Mouse (Mus musculus): Measurements from ENCODE around the gene Rufy4. TPM values are rescaled to one million over a fixed set of nuclear protein-coding genes. Genes with fewer than 3 reads are reported as not detected.
"Not testable (repeated sequence)": the region's sequence is repeated elsewhere in the genome, so short reads cannot be mapped to it uniquely, and the experiment has no call there.

The Rufy4 gene
- polyA plus RNA-seq, 1 experiment from 2014 or later = 0.12 TPM

GRCm38 (mm10) chr1:74155435-74156012 lies 30.2 kb downstream of the Rufy4 start:
- H3K9me3 ChIP-seq (ENCODE audit: control insufficient read depth, low read length) = no peaks in the 10 kb centered on the region
- H3K4me1 ChIP-seq (ENCODE audit: control insufficient read depth, insufficient read depth, low read length) = no peaks in the 10 kb centered on the region
- no peak overlapping the region for H3K9ac ChIP-seq (ENCODE audit: low read depth, low read length)
- ATAC-seq = no peak
- no peaks in the 10 kb centered on the region for H3K36me3 ChIP-seq (ENCODE audit: control insufficient read depth, insufficient read depth, low read length)
- WGBS = 85% methylated on average over 6 of the region's 6 CpGs
- H3K27me3 ChIP-seq (replicated peaks; ENCODE audit: control insufficient read depth, insufficient read depth, low read length) = no peaks in the 10 kb centered on the region
- no peak overlapping the region for H3K27ac ChIP-seq (ENCODE audit: low read length)
- no peak overlapping the region for H3K4me2 ChIP-seq (ENCODE audit: low read depth, low read length)
- H3K4me3 ChIP-seq (ENCODE audit: low read length) = no peak overlapping the region

DNA sequence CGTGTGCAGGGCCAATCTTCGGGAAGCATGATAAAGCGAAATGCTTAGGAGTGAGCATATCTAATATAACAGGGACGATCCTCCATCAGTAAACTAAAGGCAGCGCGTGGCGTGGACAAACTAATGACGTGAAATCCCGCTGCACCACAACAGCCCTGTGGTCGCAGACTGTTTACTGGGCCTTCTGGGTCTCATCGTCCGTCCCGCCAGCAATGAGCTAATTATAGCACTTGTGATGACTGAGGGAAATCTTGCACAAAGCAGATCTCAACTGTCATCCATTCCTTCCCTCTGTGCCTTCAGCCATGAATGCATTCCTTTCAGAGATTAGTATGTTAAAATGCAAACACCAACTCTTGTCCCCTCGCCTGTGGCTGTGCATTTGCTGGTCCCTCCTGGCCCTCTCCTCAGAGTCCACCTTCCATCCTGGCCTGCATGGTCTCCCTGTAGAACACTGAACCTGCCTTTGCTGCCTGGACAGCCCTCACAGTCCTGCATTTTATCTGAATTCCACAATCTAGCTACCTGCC lies 31.1 kb downstream of the Rufy4 start:
- 64% methylated on average over 14 of the region's 14 CpGs for WGBS
- Histone ChIP-seq H3K36me3 (ENCODE audit: control insufficient read depth, insufficient read depth, low read length) (no peaks in the 10 kb centered on the region), H3K9ac (ENCODE audit: low read depth, low read length) (no peak overlapping the region), H3K4me2 (ENCODE audit: low read depth, low read length) (no peak overlapping the region), H3K4me1 (ENCODE audit: control insufficient read depth, insufficient read depth, low read length) (no peaks in the 10 kb centered on the region), H3K4me3 (ENCODE audit: low read length) (no peak overlapping the region), H3K27me3 (replicated peaks; ENCODE audit: control insufficient read depth, insufficient read depth, low read length) (no peaks in the 10 kb centered on the region), H3K27ac (ENCODE audit: low read length) (no peak overlapping the region), H3K9me3 (ENCODE audit: control insufficient read depth, low read length) (no peaks in the 10 kb centered on the region)
- no peak for ATAC-seq

- H3K27me3 ChIP-seq (replicated peaks; ENCODE audit: control insufficient read depth, insufficient read depth, low read length); ATAC-seq; H3K4me3 ChIP-seq (ENCODE audit: low read length); H3K9me3 ChIP-seq (ENCODE audit: control insufficient read depth, low read length); H3K9ac ChIP-seq (ENCODE audit: low read depth, low read length); H3K4me2 ChIP-seq (ENCODE audit: low read depth, low read length); H3K27ac ChIP-seq (ENCODE audit: low read length); H3K4me1 ChIP-seq (ENCODE audit: control insufficient read depth, insufficient read depth, low read length); H3K36me3 ChIP-seq (ENCODE audit: control insufficient read depth, insufficient read depth, low read length): not testable (repeated sequence)
- WGBS = 80% methylated on average over 4 of the region's 5 CpGs
Measured at GRCm38 (mm10) chr1:74159613-74160012, 34.3 kb downstream of the Rufy4 start.

DNA sequence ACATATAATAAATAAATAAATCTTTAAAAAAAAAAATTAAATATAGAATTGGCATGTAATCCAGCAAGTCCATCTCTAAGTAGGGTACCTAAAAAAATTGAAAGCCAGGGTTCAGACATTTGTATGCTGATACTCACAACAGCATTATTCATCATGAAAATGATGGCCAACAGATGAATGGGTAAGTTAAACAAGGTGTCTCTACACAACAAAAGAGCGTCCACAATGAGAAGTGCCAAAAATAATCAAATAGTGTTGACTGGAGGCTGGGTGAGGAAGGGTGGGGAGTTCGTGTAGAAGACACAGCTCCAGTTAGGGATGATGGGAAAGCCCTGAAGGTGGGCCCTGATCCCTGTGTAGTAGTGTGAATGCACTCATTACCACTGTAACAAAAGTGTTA lies 34.7 kb downstream of the Rufy4 start:
- H3K4me3 ChIP-seq (ENCODE audit: low read length) = no peak overlapping the region
- H3K4me1 ChIP-seq (ENCODE audit: control insufficient read depth, insufficient read depth, low read length) = no peaks in the 10 kb centered on the region
- no peaks in the 10 kb centered on the region for H3K36me3 ChIP-seq (ENCODE audit: control insufficient read depth, insufficient read depth, low read length)
- no peak overlapping the region for H3K9ac ChIP-seq (ENCODE audit: low read depth, low read length)
- H3K4me2 ChIP-seq (ENCODE audit: low read depth, low read length) = no peak overlapping the region
- 66% methylated on average over 2 of the region's 2 CpGs for WGBS
- H3K27ac ChIP-seq (ENCODE audit: low read length) = no peak overlapping the region
- no peaks in the 10 kb centered on the region for H3K27me3 ChIP-seq (replicated peaks; ENCODE audit: control insufficient read depth, insufficient read depth, low read length)
- ATAC-seq = no peak
- no peaks in the 10 kb centered on the region for H3K9me3 ChIP-seq (ENCODE audit: control insufficient read depth, low read length)

GRCm38 (mm10) chr1:74167136-74167535 lies 41.8 kb downstream of the Rufy4 start:
- H3K4me3 ChIP-seq (ENCODE audit: low read length) = no peak overlapping the region
- no peaks in the 10 kb centered on the region for H3K36me3 ChIP-seq (ENCODE audit: control insufficient read depth, insufficient read depth, low read length)
- H3K4me1 ChIP-seq (ENCODE audit: control insufficient read depth, insufficient read depth, low read length) = no peaks in the 10 kb centered on the region
- no peaks in the 10 kb centered on the region for H3K27me3 ChIP-seq (replicated peaks; ENCODE audit: control insufficient read depth, insufficient read depth, low read length)
- no peak overlapping the region for H3K27ac ChIP-seq (ENCODE audit: low read length)
- 82% methylated on average over 5 of the region's 5 CpGs for WGBS
- H3K4me2 ChIP-seq (ENCODE audit: low read depth, low read length) = no peak overlapping the region
- ATAC-seq = no peak
- no peaks in the 10 kb centered on the region for H3K9me3 ChIP-seq (ENCODE audit: control insufficient read depth, low read length)
- no peak overlapping the region for H3K9ac ChIP-seq (ENCODE audit: low read depth, low read length)

- WGBS = 85% methylated on average over 3 of the region's 3 CpGs
- Histone ChIP-seq H3K4me3 (ENCODE audit: low read length) (no peak overlapping the region), H3K9me3 (ENCODE audit: control insufficient read depth, low read length) (no peaks in the 10 kb centered on the region), H3K9ac (ENCODE audit: low read depth, low read length) (no peak overlapping the region), H3K4me2 (ENCODE audit: low read depth, low read length) (no peak overlapping the region), H3K27ac (ENCODE audit: low read length) (no peak overlapping the region), H3K27me3 (replicated peaks; ENCODE audit: control insufficient read depth, insufficient read depth, low read length) (no peaks in the 10 kb centered on the region), H3K4me1 (ENCODE audit: control insufficient read depth, insufficient read depth, low read length) (no peaks in the 10 kb centered on the region), H3K36me3 (ENCODE audit: control insufficient read depth, insufficient read depth, low read length) (no peaks in the 10 kb centered on the region)
- no peak for ATAC-seq
Measured at GRCm38 (mm10) chr1:74169721-74170120, 44.4 kb downstream of the Rufy4 start.

- H3K27ac ChIP-seq (ENCODE audit: low read length) = no peak overlapping the region
- H3K36me3 ChIP-seq (ENCODE audit: control insufficient read depth, insufficient read depth, low read length) = no peaks in the 10 kb centered on the region
- no peaks in the 10 kb centered on the region for H3K27me3 ChIP-seq (replicated peaks; ENCODE audit: control insufficient read depth, insufficient read depth, low read length)
- H3K9me3 ChIP-seq (ENCODE audit: control insufficient read depth, low read length) = no peaks in the 10 kb centered on the region
- no peak overlapping the region for H3K4me2 ChIP-seq (ENCODE audit: low read depth, low read length)
- peaks cover 3% of the 10 kb centered on the region; the same call in 1 of the 2 replicates for H3K4me1 ChIP-seq (ENCODE audit: control insufficient read depth, insufficient read depth, low read length)
- no peak for ATAC-seq
- no peak overlapping the region for H3K9ac ChIP-seq (ENCODE audit: low read depth, low read length)
- WGBS = 80% methylated on average over 3 of the region's 3 CpGs
- H3K4me3 ChIP-seq (ENCODE audit: low read length) = no peak overlapping the region
Measured at GRCm38 (mm10) chr1:74172722-74173121, 47.4 kb downstream of the Rufy4 start.

- Histone ChIP-seq H3K9me3 (ENCODE audit: control insufficient read depth, low read length) (no peaks in the 10 kb centered on the region), H3K36me3 (ENCODE audit: control insufficient read depth, insufficient read depth, low read length) (no peaks in the 10 kb centered on the region), H3K27ac (ENCODE audit: low read length) (no peak overlapping the region), H3K4me2 (ENCODE audit: low read depth, low read length) (no peak overlapping the region), H3K4me1 (ENCODE audit: control insufficient read depth, insufficient read depth, low read length) (peaks cover 3% of the 10 kb centered on the region; the same call in 1 of the 2 replicates), H3K4me3 (ENCODE audit: low read length) (no peak overlapping the region), H3K27me3 (replicated peaks; ENCODE audit: control insufficient read depth, insufficient read depth, low read length) (no peaks in the 10 kb centered on the region), H3K9ac (ENCODE audit: low read depth, low read length) (no peak overlapping the region)
- no peak for ATAC-seq
- WGBS = 42% methylated on average over 4 of the region's 4 CpGs
Measured at GRCm38 (mm10) chr1:74175731-74176130, 50.4 kb downstream of the Rufy4 start.

- H3K27me3 ChIP-seq (replicated peaks; ENCODE audit: control insufficient read depth, insufficient read depth, low read length) = no peaks in the 10 kb centered on the region
- no peak overlapping the region for H3K27ac ChIP-seq (ENCODE audit: low read length)
- no peaks in the 10 kb centered on the region for H3K9me3 ChIP-seq (ENCODE audit: control insufficient read depth, low read length)
- no peak overlapping the region for H3K9ac ChIP-seq (ENCODE audit: low read depth, low read length)
- no peak overlapping the region for H3K4me2 ChIP-seq (ENCODE audit: low read depth, low read length)
- H3K4me3 ChIP-seq (ENCODE audit: low read length) = no peak overlapping the region
- H3K4me1 ChIP-seq (ENCODE audit: control insufficient read depth, insufficient read depth, low read length) = peaks cover 7% of the 10 kb centered on the region
- 70% methylated on average over 3 of the region's 3 CpGs for WGBS
- H3K36me3 ChIP-seq (ENCODE audit: control insufficient read depth, insufficient read depth, low read length) = no peaks in the 10 kb centered on the region
- ATAC-seq = no peak
Measured at GRCm38 (mm10) chr1:74178618-74179017, 53.3 kb downstream of the Rufy4 start.

All from intestine, embryonic 16.5 days (tissue).